Mouse (Mus musculus) neural tube, embryonic 15.5 days (tissue): ENCODE measurements around the gene Myt1. TPM values are rescaled to one million over a fixed set of nuclear protein-coding genes. Genes with fewer than 3 reads are reported as not detected.
A peak's percentile ranks its signal among the peaks of the same experiment; 100 is the strongest.

Source experiments
- ATAC-seq: fragments of 200-750 bp; cut with Nextera tagmentation; 2 replicates; pipeline ENCODE4 v1.8.0; 2017; ENCODE audit warnings: mild to moderate bottlenecking, moderate TSS enrichment, moderate library complexity; ENCODE audit not compliant: low FRiP score
- H3K27ac ChIP-seq: fragments of 300-500 bp; sonication (generic); replicated peaks from 2 replicates; pipeline ENCODE4 v1.5.1; 2015; ENCODE audit warnings: mild to moderate bottlenecking, inconsistent platforms
- H3K27me3 ChIP-seq: fragments of 300-500 bp; sonication (generic); replicated peaks from 2 replicates; pipeline ENCODE4 v1.6.1; 2015; ENCODE audit warnings: inconsistent platforms
- H3K36me3 ChIP-seq: fragments of 300-500 bp; sonication (generic); 2 replicates; pipeline ENCODE4 v1.6.1; 2015; ENCODE audit warnings: inconsistent platforms
- H3K4me1 ChIP-seq: fragments of 300-500 bp; sonication (generic); 2 replicates; pipeline ENCODE4 v1.6.1; 2015; ENCODE audit warnings: inconsistent platforms
- H3K4me2 ChIP-seq: fragments of 300-500 bp; sonication (generic); 2 replicates; pipeline ENCODE4 v1.6.1; 2015; ENCODE audit warnings: inconsistent platforms, mild to moderate bottlenecking, moderate library complexity
- H3K4me3 ChIP-seq: fragments of 300-500 bp; sonication (generic); replicated peaks from 2 replicates; pipeline ENCODE4 v1.5.1; 2015; ENCODE audit warnings: mild to moderate bottlenecking, inconsistent platforms
- H3K9ac ChIP-seq: fragments of 300-500 bp; sonication (generic); replicated peaks from 2 replicates; pipeline ENCODE4 v1.6.1; 2015; ENCODE audit warnings: mild to moderate bottlenecking, inconsistent platforms
- H3K9me3 ChIP-seq: fragments of 300-500 bp; sonication (generic); replicated peaks from 2 replicates; pipeline ENCODE4 v1.6.1; 2016; ENCODE audit warnings: inconsistent platforms
- WGBS: fragments of 180-500 bp; shearing (Covaris S2); methylation state at CpG from one replicate; pipeline ENCODE4 v1.1.7; 2015; ENCODE audit warnings: mixed read lengths; 5-methylcytosine and 5-hydroxymethylcytosine counted together
- polyA plus RNA-seq: library from polyadenylated mRNA; unstranded; fragments of >200 nt; fragmentation: Nextera tagmentation; extraction: Ambion mirVana; gene quantifications from 2 replicates; pipeline ENCODE4 v1.2.1, GENCODE M21; 2015

Gene Myt1
- 11.3 and 15.1 TPM in 2 replicates for polyA plus RNA-seq

GRCm38 (mm10) chr2:181763006-181763830 is at the start of gene Myt1:
Gene Myt1 (plus strand): TSS chr2:181763332.
- no peaks in the 10 kb centered on the region for H3K36me3 ChIP-seq
- ATAC-seq = no peak
- peak within 1 kb of the TSS; percentile 15; the same call in 1 of the 2 replicates for H3K4me3 ChIP-seq
- WGBS = 16% methylated on average over 8 of the region's 8 CpGs
- H3K9ac ChIP-seq = no peak within 1 kb of the TSS; the same call in 1 of the 2 replicates
- peak within 1 kb of the TSS; percentile 62 for H3K4me2 ChIP-seq
- H3K4me1 ChIP-seq = peaks cover 46% of the 10 kb centered on the region
- no peaks in the 10 kb centered on the region for H3K27me3 ChIP-seq
- H3K27ac ChIP-seq = peak within 1 kb of the TSS; percentile 81
- H3K9me3 ChIP-seq = no peaks in the 10 kb centered on the region

GRCm38 (mm10) chr2:181713749-181714148 is 49.4 kb upstream of the Myt1 start:
- Histone ChIP-seq H3K9ac (no peak overlapping the region; the same call in 1 of the 2 replicates), H3K27me3 (no peaks in the 10 kb centered on the region), H3K4me3 (no peak overlapping the region), H3K27ac (peak overlapping the region; percentile 88), H3K4me1 (peaks cover 41% of the 10 kb centered on the region), H3K4me2 (peak overlapping the region; percentile 74), H3K9me3 (no peaks in the 10 kb centered on the region), H3K36me3 (peaks cover 3% of the 10 kb centered on the region)
- 39% methylated on average over 1 of the region's 1 CpGs for WGBS
- ATAC-seq = peak; percentile 82

- Histone ChIP-seq H3K9ac (peak within 1 kb of the TSS; percentile 65), H3K27ac (peak within 1 kb of the TSS; percentile 88), H3K4me3 (peak within 1 kb of the TSS; percentile 57), H3K27me3 (no peaks in the 10 kb centered on the region), H3K36me3 (peaks cover 14% of the 10 kb centered on the region), H3K4me1 (peaks cover 42% of the 10 kb centered on the region), H3K9me3 (no peaks in the 10 kb centered on the region), H3K4me2 (peak within 1 kb of the TSS; percentile 74)
- under 1% methylated on average over 7 of the region's 7 CpGs for WGBS
- peak; percentile 76 for ATAC-seq
Measured at GRCm38 (mm10) chr2:181714903-181715326, 48.2 kb upstream of the Myt1 start, which contains the start of gene Oprl1. Gene Oprl1 (plus strand): TSS chr2:181715016.

- Histone ChIP-seq H3K36me3 (peaks cover 19% of the 10 kb centered on the region), H3K4me1 (peaks cover 47% of the 10 kb centered on the region), H3K27ac (peak overlapping the region; percentile 88), H3K4me2 (peak overlapping the region; percentile 74), H3K4me3 (peak overlapping the region; percentile 57), H3K9me3 (no peaks in the 10 kb centered on the region), H3K9ac (peak overlapping the region; percentile 65), H3K27me3 (no peaks in the 10 kb centered on the region)
- peak; percentile 21; the same call in 1 of the 2 replicates for ATAC-seq
- 59% methylated on average over 3 of the region's 3 CpGs for WGBS
Measured at GRCm38 (mm10) chr2:181715382-181715781, 47.8 kb upstream of the Myt1 start.

GRCm38 (mm10) chr2:181716991-181717390 is 46.1 kb upstream of the Myt1 start:
- Histone ChIP-seq H3K27me3 (no peaks in the 10 kb centered on the region), H3K4me1 (peaks cover 49% of the 10 kb centered on the region), H3K9me3 (no peaks in the 10 kb centered on the region), H3K4me3 (peak overlapping the region; percentile 57), H3K9ac (no peak overlapping the region), H3K27ac (no peak overlapping the region), H3K36me3 (peaks cover 28% of the 10 kb centered on the region), H3K4me2 (peak overlapping the region; percentile 74)
- WGBS = 43% methylated on average over 3 of the region's 3 CpGs
- no peak for ATAC-seq

GRCm38 (mm10) chr2:181720061-181720460 is 43.1 kb upstream of the Myt1 start:
- Histone ChIP-seq H3K9me3 (no peaks in the 10 kb centered on the region), H3K9ac (no peak overlapping the region; the same call in 1 of the 2 replicates), H3K4me3 (no peak overlapping the region), H3K27me3 (no peaks in the 10 kb centered on the region), H3K36me3 (peaks cover 37% of the 10 kb centered on the region), H3K4me1 (peaks cover 33% of the 10 kb centered on the region), H3K4me2 (no peak overlapping the region), H3K27ac (no peak overlapping the region)
- no peak for ATAC-seq
- WGBS = 34% methylated on average over 3 of the region's 3 CpGs

GRCm38 (mm10) chr2:181721200-181721599 is 41.9 kb upstream of the Myt1 start:
- no peak for ATAC-seq
- Histone ChIP-seq H3K27ac (no peak overlapping the region), H3K27me3 (no peaks in the 10 kb centered on the region), H3K4me3 (no peak overlapping the region), H3K4me2 (no peak overlapping the region), H3K4me1 (peaks cover 26% of the 10 kb centered on the region), H3K36me3 (peaks cover 37% of the 10 kb centered on the region), H3K9ac (no peak overlapping the region), H3K9me3 (no peaks in the 10 kb centered on the region)

GRCm38 (mm10) chr2:181722213-181722612 is 40.9 kb upstream of the Myt1 start:
- 16% methylated on average over 3 of the region's 3 CpGs for WGBS
- Histone ChIP-seq H3K4me1 (peaks cover 16% of the 10 kb centered on the region), H3K4me2 (no peak overlapping the region), H3K27me3 (no peaks in the 10 kb centered on the region), H3K36me3 (peaks cover 37% of the 10 kb centered on the region), H3K4me3 (no peak overlapping the region), H3K9me3 (no peaks in the 10 kb centered on the region), H3K27ac (no peak overlapping the region), H3K9ac (no peak overlapping the region)
- no peak for ATAC-seq

- Histone ChIP-seq H3K9ac (no peak overlapping the region), H3K27me3 (no peaks in the 10 kb centered on the region), H3K4me2 (no peak overlapping the region), H3K36me3 (peaks cover 16% of the 10 kb centered on the region), H3K4me1 (peaks cover 7% of the 10 kb centered on the region; the same call in 1 of the 2 replicates), H3K27ac (no peak overlapping the region), H3K4me3 (no peak overlapping the region), H3K9me3 (no peaks in the 10 kb centered on the region)
- 37% methylated on average over 9 of the region's 9 CpGs for WGBS
- ATAC-seq = no peak
Measured at GRCm38 (mm10) chr2:181727659-181728262, 35.4 kb upstream of the Myt1 start.

- peaks cover 6% of the 10 kb centered on the region; the same call in 1 of the 2 replicates for H3K36me3 ChIP-seq
- H3K27ac ChIP-seq = no peak overlapping the region
- peaks cover 6% of the 10 kb centered on the region; the same call in 1 of the 2 replicates for H3K4me1 ChIP-seq
- H3K4me3 ChIP-seq = no peak overlapping the region
- no peak overlapping the region for H3K9ac ChIP-seq
- no peaks in the 10 kb centered on the region for H3K27me3 ChIP-seq
- WGBS = 42% methylated on average over 3 of the region's 3 CpGs
- no peak for ATAC-seq
- H3K9me3 ChIP-seq = no peaks in the 10 kb centered on the region
- no peak overlapping the region for H3K4me2 ChIP-seq
Measured at GRCm38 (mm10) chr2:181730051-181730450, 33.1 kb upstream of the Myt1 start.

- Histone ChIP-seq H3K9me3 (no peaks in the 10 kb centered on the region), H3K4me3 (no peak overlapping the region), H3K27me3 (no peaks in the 10 kb centered on the region), H3K4me1 (no peaks in the 10 kb centered on the region), H3K36me3 (no peaks in the 10 kb centered on the region), H3K4me2 (no peak overlapping the region), H3K27ac (no peak overlapping the region), H3K9ac (no peak overlapping the region)
- ATAC-seq = no peak
- 91% methylated on average over 1 of the region's 1 CpGs for WGBS
Measured at GRCm38 (mm10) chr2:181752626-181753025, 10.5 kb upstream of the Myt1 start.
